Mouse (Mus musculus) brain, embryonic 14.5 days (tissue): ENCODE results near the gene Acox2.
"Not testable (repeated sequence)": the region's sequence is repeated elsewhere in the genome, so short reads cannot be mapped to it uniquely, and the experiment has no call there.

Source experiments
- CTCF ChIP-seq: fragments of 200-500 bp; IDR thresholded peaks from 2 replicates; pipeline ENCODE4 v1.5.1; 2012; ENCODE audit warnings: inconsistent platforms, mild to moderate bottlenecking, moderate library complexity, borderline replicate concordance; ENCODE audit not compliant: insufficient read depth, insufficient read length; ENCODE audit errors: extremely low read depth
- POLR2A ChIP-seq: fragments of 200-500 bp; IDR thresholded peaks from 2 replicates; pipeline ENCODE4 v1.6.1; 2012; ENCODE audit warnings: mild to moderate bottlenecking, inconsistent platforms, borderline replicate concordance; ENCODE audit not compliant: poor library complexity, insufficient read depth, insufficient read length, severe bottlenecking; ENCODE audit errors: extremely low read depth

DNA sequence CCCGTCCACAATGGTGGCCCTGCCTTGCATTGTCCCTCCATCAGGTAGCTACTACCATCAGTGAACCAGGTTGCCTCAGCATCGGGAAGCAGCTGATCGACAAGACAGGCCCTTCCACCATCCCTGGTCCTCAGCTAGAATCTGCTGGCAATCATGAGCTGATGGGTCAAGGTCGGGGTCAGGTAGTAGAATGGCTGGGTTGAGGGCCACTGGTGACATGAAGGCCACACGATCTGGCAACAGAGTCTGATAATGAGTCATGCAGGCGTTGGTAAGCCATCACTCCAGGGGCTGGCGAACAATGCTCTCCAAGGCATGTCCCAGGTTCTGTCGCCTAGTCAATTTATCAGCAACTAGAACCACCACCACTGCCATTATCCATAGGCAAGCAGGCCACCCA, 12.1 kb upstream of the Acox2 start:
- not testable (repeated sequence) for TF ChIP-seq CTCF, POLR2A
